Mouse (Mus musculus) bone marrow, adult 2 months (tissue): ENCODE results near the gene Plk5.

Experiments used
- CTCF ChIP-seq: fragments of 200-500 bp; IDR thresholded peaks from 2 replicates; pipeline ENCODE4 v1.5.1; 2011; ENCODE audit warnings: low read length, control low read depth; ENCODE audit not compliant: control insufficient read depth, insufficient read depth
- POLR2A ChIP-seq: fragments of 200-500 bp; IDR thresholded peaks from 2 replicates; pipeline ENCODE4 v1.6.1; 2011; ENCODE audit warnings: low read depth, mild to moderate bottlenecking, control low read depth, low read length, borderline replicate concordance; ENCODE audit not compliant: control insufficient read depth

- no peak for TF ChIP-seq CTCF
- TF ChIP-seq POLR2A = no peak
Measured at GRCm38 (mm10) chr10:80392687-80393086, 36.4 kb downstream of the Plk5 start.
